Mouse (Mus musculus) layer of hippocampus, adult 8-10 months (tissue): ENCODE measurements around the gene Gapdhs. TPM values are rescaled to one million over a fixed set of nuclear protein-coding genes. Genes with fewer than 3 reads are reported as not detected.

Experiments
- DNase-seq, 2 experiments: peaks; one replicate each; pipeline ENCODE4 v3.0.0; 2022; ENCODE audit warnings: low spot score in 2 of 2
- total RNA-seq, 4 experiments: library from RNA; stranded (reverse); gene quantifications; 2 replicates each; pipeline ENCODE4 v1.2.4; 2022

The Gapdhs gene
- total RNA-seq, 4 experiments from 2014 or later, result not detected

GRCm38 (mm10) chr7:30681897-30682296, 61.6 kb downstream of the Gapdhs start:
- no peak for DNase-seq

Other genes with a start within 250 kb of the Gapdhs start
- 100 to 1,000 TPM in 3 of 4 experiments, 10 to 100 TPM in 1; 99.8 to 118 (median 110) TPM for gene Arhgap33, start 208.6 kb downstream of the Gapdhs start, total RNA-seq
- gene Hspb6, start 191.5 kb downstream of the Gapdhs start, total RNA-seq, result 10 to 100 TPM in 1 of 4 experiments, 1 to 10 TPM in 3; 3.2 to 10.3 (median 6.5) TPM
- gene Proser3, start 191.4 kb downstream of the Gapdhs start, total RNA-seq, result 1 to 10 TPM; 4.4 to 8.9 (median 6.1) TPM
- gene Lin37, start 183.8 kb downstream of the Gapdhs start, total RNA-seq, result 10 to 100 TPM; 41.3 to 54.0 (median 46.9) TPM
- gene U2af1l4, start 180.4 kb downstream of the Gapdhs start, total RNA-seq, result 10 to 100 TPM; 68.2 to 81.1 (median 78.7) TPM
- 10 to 100 TPM in 2 of 4 experiments, 1 to 10 TPM in 2; 6.3 to 14.8 (median 11.1) TPM for gene Gm49396, start 180.3 kb downstream of the Gapdhs start, total RNA-seq
- gene Psenen, start 180.1 kb downstream of the Gapdhs start, total RNA-seq, result 10 to 100 TPM; 85.9 to 91.0 (median 88.4) TPM
- gene Igflr1, start 178.3 kb downstream of the Gapdhs start, total RNA-seq, result 1 to 10 TPM; 4.0 to 5.7 (median 4.6) TPM
- gene Kmt2b, start 155.0 kb downstream of the Gapdhs start, total RNA-seq, result 10 to 100 TPM; 44.1 to 60.2 (median 56.1) TPM
- not detected for gene Zbtb32, start 144.8 kb downstream of the Gapdhs start, total RNA-seq
- 1 to 10 TPM in 1 of 4 experiments, under 1 TPM in 2, not detected in 1; 0.39 to 1.2 (median 0.89) TPM for gene Upk1a, start 130.8 kb downstream of the Gapdhs start, total RNA-seq
- gene Cox6b1, start 117.5 kb downstream of the Gapdhs start, total RNA-seq, result 100 to 1,000 TPM; 631 to 661 (median 651) TPM
- not detected for gene Etv2, start 107.8 kb downstream of the Gapdhs start, total RNA-seq
- 10 to 100 TPM; 61.9 to 71.5 (median 70.1) TPM for gene Rbm42, start 93.4 kb downstream of the Gapdhs start, total RNA-seq
- 1 to 10 TPM; 5.7 to 8.3 (median 6.8) TPM for gene Haus5, start 78.7 kb downstream of the Gapdhs start, total RNA-seq
- not detected for gene Pmis2, start 72.1 kb downstream of the Gapdhs start, total RNA-seq
- gene 2200002J24Rik, start 44.8 kb downstream of the Gapdhs start, total RNA-seq, result not detected
- 1 to 10 TPM; 1.1 to 2.1 (median 1.6) TPM for gene Atp4a, start 31.5 kb downstream of the Gapdhs start, total RNA-seq
- gene Tmem147, start 14.1 kb downstream of the Gapdhs start, total RNA-seq, result 100 to 1,000 TPM; 110 to 119 (median 116) TPM
- 10 to 100 TPM in 1 of 4 experiments, 1 to 10 TPM in 3; 7.8 to 11.8 (median 8.4) TPM for gene Sbsn, start 7.8 kb upstream of the Gapdhs start, total RNA-seq
- gene Dmkn, start 20.1 kb upstream of the Gapdhs start, total RNA-seq, result 1 to 10 TPM in 1 of 4 experiments, under 1 TPM in 2, not detected in 1; 0.84 to 1.5 (median 0.95) TPM
- gene Krtdap, start 44.2 kb upstream of the Gapdhs start, total RNA-seq, result not detected
- under 1 TPM in 1 of 4 experiments, not detected in 3; 0.20 TPM for gene Ffar2, start 80.1 kb upstream of the Gapdhs start, total RNA-seq
- gene Ffar3, start 112.5 kb upstream of the Gapdhs start, total RNA-seq, result not detected
- gene Ffar1, start 117.9 kb upstream of the Gapdhs start, total RNA-seq, result not detected
- gene Cd22, start 136.7 kb upstream of the Gapdhs start, total RNA-seq, result 1 to 10 TPM in 2 of 4 experiments, not detected in 2; 1.1 to 1.6 TPM
- 100 to 1,000 TPM; 151 to 226 (median 183) TPM for gene Mag, start 171.2 kb upstream of the Gapdhs start, total RNA-seq
- gene Hamp2, start 181.0 kb upstream of the Gapdhs start, total RNA-seq, result not detected
- not detected for gene Hamp, start 200.4 kb upstream of the Gapdhs start, total RNA-seq
- 100 to 1,000 TPM; 118 to 123 (median 120) TPM for gene Usf2, start 213.1 kb upstream of the Gapdhs start, total RNA-seq
- 1 to 10 TPM; 5.1 to 9.0 (median 6.0) TPM for gene Lsr, start 229.8 kb upstream of the Gapdhs start, total RNA-seq
- under 1 TPM in 1 of 4 experiments, not detected in 3; 0.21 TPM for gene Fam187b, start 230.1 kb upstream of the Gapdhs start, total RNA-seq